Mouse (Mus musculus): ENCODE data around the gene Gm5901.
"Not testable (repeated sequence)": the region's sequence is repeated elsewhere in the genome, so short reads cannot be mapped to it uniquely, and the experiment has no call there.

Gm5901 gene

GRCm38 (mm10) chr7:105374866-105375265, at the start of gene Gm5901:
TSS of gene Gm5901 (plus strand) at chr7:105375038.
- Histone ChIP-seq H3K36me3 (ENCODE audit: control insufficient read depth, insufficient read depth, low read length, poor library complexity, severe bottlenecking) (peaks cover 6% of the 10 kb centered on the region), H3K27me3 (ENCODE audit: control insufficient read depth, insufficient read depth, low read length, poor library complexity, severe bottlenecking) (no peaks in the 10 kb centered on the region)
- DNase-seq (ENCODE audit: low read depth, low spot score), result no peak

- Histone ChIP-seq H3K27me3 (ENCODE audit: control insufficient read depth, insufficient read depth, low read length, poor library complexity, severe bottlenecking) (no peaks in the 10 kb centered on the region), H3K36me3 (ENCODE audit: control insufficient read depth, insufficient read depth, low read length, poor library complexity, severe bottlenecking) (no peaks in the 10 kb centered on the region)
- no peak for DNase-seq (ENCODE audit: low read depth, low spot score)
Measured at GRCm38 (mm10) chr7:105325302-105325701, 49.5 kb upstream of the Gm5901 start.

DNA sequence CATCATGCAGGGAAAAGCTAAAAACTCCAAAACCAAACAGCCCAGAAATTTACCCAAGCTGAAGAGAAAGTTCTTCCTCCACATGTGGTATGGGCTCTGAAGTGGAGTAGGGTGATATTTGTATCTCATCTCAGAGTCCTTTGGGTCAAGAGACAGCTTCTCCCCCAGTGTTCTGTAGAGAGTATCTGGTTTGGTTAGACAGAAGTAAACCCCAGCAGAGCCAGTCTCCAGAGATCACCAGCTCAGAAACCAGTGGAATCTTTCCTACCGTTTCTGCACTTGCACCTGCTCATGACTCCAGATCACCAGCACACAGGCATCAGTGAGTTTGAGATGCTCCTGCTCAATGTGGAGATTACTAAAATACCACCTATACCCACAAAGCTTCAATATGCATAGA, 40.8 kb upstream of the Gm5901 start, which contains the start of gene Olfr690:
Olfr690 (minus strand) TSS at position 101 of the 400 bp plus-strand sequence.
- no peaks in the 10 kb centered on the region for H3K27me3 ChIP-seq (ENCODE audit: control insufficient read depth, insufficient read depth, low read length, poor library complexity, severe bottlenecking)
- H3K36me3 ChIP-seq (ENCODE audit: control insufficient read depth, insufficient read depth, low read length, poor library complexity, severe bottlenecking), result no peaks in the 10 kb centered on the region
- DNase-seq (ENCODE audit: low read depth, low spot score), result no peak

DNA sequence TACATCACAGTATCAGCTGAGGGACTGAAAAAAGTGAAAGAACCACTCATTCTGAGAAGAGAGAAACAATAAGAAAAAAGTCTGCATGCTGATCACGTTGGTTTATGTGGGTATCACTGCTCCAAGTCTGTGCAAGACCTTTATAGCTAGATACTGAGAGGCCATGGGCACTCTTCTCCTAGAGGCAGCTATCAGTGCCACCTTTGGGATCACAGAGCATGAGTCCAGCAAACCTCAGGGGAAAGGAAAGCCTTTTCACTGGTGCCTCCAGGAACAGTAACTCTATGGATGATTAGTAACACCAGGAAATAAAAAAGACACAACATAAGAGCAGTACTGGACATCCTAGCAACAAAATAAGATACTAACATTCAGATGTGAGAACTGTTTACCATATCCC, 32.7 kb upstream of the Gm5901 start, which contains the start of gene Olfr691:
Olfr691 (minus strand) TSS at position 101 of the 400 bp plus-strand sequence.
- Histone ChIP-seq H3K36me3 (ENCODE audit: control insufficient read depth, insufficient read depth, low read length, poor library complexity, severe bottlenecking) (no peaks in the 10 kb centered on the region), H3K27me3 (ENCODE audit: control insufficient read depth, insufficient read depth, low read length, poor library complexity, severe bottlenecking) (no peaks in the 10 kb centered on the region)
- no peak for DNase-seq (ENCODE audit: low read depth, low spot score)

DNA sequence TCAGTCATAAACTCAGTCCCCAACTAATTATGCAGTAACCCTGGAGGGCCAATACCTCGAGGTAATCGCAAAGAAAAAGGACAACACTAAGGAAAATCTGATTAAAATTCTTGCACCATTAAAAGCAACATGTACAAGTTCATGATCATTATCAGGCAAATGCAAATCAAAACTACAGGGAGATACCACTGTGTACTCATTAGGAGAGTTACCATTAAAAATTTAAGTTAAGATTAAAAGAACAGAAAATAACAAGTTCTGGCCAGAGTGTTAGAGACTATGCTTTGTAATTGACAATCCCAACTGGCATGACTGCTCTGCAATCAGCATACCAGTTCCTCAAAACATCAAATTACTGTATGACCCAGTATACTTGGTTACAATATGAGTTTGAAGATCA, 32.1 kb upstream of the Gm5901 start:
- Histone ChIP-seq H3K36me3 (ENCODE audit: control insufficient read depth, insufficient read depth, low read length, poor library complexity, severe bottlenecking) (no peaks in the 10 kb centered on the region), H3K27me3 (ENCODE audit: control insufficient read depth, insufficient read depth, low read length, poor library complexity, severe bottlenecking) (no peaks in the 10 kb centered on the region)
- DNase-seq (ENCODE audit: low read depth, low spot score), result no peak

- not testable (repeated sequence) for H3K36me3 ChIP-seq (ENCODE audit: control insufficient read depth, insufficient read depth, low read length, poor library complexity, severe bottlenecking); H3K27me3 ChIP-seq (ENCODE audit: control insufficient read depth, insufficient read depth, low read length, poor library complexity, severe bottlenecking); DNase-seq (ENCODE audit: low read depth, low spot score)
Measured at GRCm38 (mm10) chr7:105356064-105356463, 18.8 kb upstream of the Gm5901 start.

DNA sequence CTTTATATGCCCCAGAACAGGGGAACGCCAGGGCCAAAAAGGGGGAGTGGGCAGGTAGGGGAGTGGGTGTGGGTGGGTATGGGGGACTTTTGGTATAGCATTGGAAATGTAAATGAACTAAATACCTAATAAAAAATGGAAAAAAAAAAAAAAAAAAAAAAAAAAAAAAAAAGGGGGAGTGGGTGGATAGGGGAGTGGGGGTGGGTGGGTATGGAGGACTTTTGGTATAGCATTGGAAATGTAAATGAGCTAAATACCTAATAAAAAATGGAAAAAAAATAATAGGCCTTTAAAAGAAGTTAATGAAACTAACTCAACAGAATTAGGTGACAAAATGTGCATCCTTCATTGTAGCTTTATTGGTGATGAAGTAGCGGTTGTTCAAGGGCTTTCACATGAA, 18.4 kb upstream of the Gm5901 start:
- DNase-seq (ENCODE audit: low read depth, low spot score); H3K27me3 ChIP-seq (ENCODE audit: control insufficient read depth, insufficient read depth, low read length, poor library complexity, severe bottlenecking); H3K36me3 ChIP-seq (ENCODE audit: control insufficient read depth, insufficient read depth, low read length, poor library complexity, severe bottlenecking): not testable (repeated sequence)

GRCm38 (mm10) chr7:105361713-105362112, 13.1 kb upstream of the Gm5901 start:
- DNase-seq (ENCODE audit: low read depth, low spot score), result no peak

GRCm38 (mm10) chr7:105367268-105367667, 7.6 kb upstream of the Gm5901 start:
- H3K27me3 ChIP-seq (ENCODE audit: control insufficient read depth, insufficient read depth, low read length, poor library complexity, severe bottlenecking), result no peaks in the 10 kb centered on the region
- DNase-seq (ENCODE audit: low read depth, low spot score), result no peak

More at GRCm38 (mm10) chr7:105361713-105362112, 13.1 kb upstream of the Gm5901 start:
- no peaks in the 10 kb centered on the region for H3K27me3 ChIP-seq (ENCODE audit: control insufficient read depth, insufficient read depth, low read length, poor library complexity, severe bottlenecking)
- H3K36me3 ChIP-seq (ENCODE audit: control insufficient read depth, insufficient read depth, low read length, poor library complexity, severe bottlenecking), result no peaks in the 10 kb centered on the region

GRCm38 (mm10) chr7:105367930-105368329, 6.9 kb upstream of the Gm5901 start, which contains the start of gene Olfr692:
TSS of gene Olfr692 (plus strand) at chr7:105368230.
- Histone ChIP-seq H3K27me3 (ENCODE audit: control insufficient read depth, insufficient read depth, low read length, poor library complexity, severe bottlenecking) (no peaks in the 10 kb centered on the region), H3K36me3 (ENCODE audit: control insufficient read depth, insufficient read depth, low read length, poor library complexity, severe bottlenecking) (no peaks in the 10 kb centered on the region)
- DNase-seq (ENCODE audit: low read depth, low spot score), result no peak

More at GRCm38 (mm10) chr7:105367268-105367667, 7.6 kb upstream of the Gm5901 start:
- H3K36me3 ChIP-seq (ENCODE audit: control insufficient read depth, insufficient read depth, low read length, poor library complexity, severe bottlenecking), result no peaks in the 10 kb centered on the region

DNA sequence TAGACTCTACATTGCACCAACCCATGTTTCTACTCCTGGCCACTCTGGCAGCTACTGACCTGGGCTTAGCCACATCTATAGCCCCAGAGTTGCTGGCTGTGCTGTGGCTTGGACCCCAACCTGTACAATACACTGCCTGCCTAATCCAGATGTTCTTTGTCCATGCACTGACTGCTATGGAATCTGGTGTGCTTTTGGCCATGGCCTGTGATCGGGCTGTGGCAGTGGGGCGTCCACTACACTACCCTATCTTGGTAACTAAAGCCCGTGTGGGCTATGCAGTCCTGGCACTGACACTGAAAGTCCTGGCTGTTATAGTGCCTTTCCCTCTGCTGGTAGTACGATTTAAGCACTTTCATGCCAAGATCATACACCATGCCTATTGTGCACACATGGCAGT, 6.3 kb upstream of the Gm5901 start:
- Histone ChIP-seq H3K36me3 (ENCODE audit: control insufficient read depth, insufficient read depth, low read length, poor library complexity, severe bottlenecking) (no peaks in the 10 kb centered on the region), H3K27me3 (ENCODE audit: control insufficient read depth, insufficient read depth, low read length, poor library complexity, severe bottlenecking) (no peaks in the 10 kb centered on the region)

DNA sequence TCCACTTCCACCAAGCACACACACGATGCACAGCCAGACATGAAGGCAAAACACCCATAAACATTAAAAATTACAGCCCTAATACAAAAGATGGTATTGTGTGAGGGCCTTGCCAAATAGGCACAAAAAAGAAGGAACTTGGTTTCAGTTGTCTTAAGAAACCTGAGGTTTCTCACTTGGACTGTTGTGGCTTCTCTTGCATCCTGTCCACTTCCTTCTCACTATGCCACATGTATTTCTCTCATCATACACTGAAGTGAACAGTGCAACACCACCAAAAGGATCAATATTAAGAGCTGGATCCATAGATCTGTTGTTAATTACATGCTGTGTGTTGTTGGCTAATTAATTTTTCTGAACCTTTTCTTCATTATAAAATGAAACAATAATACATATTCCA, 1.9 kb upstream of the Gm5901 start:
- Histone ChIP-seq H3K36me3 (ENCODE audit: control insufficient read depth, insufficient read depth, low read length, poor library complexity, severe bottlenecking) (peaks cover 1% of the 10 kb centered on the region; the same call in 1 of the 2 replicates), H3K27me3 (ENCODE audit: control insufficient read depth, insufficient read depth, low read length, poor library complexity, severe bottlenecking) (no peaks in the 10 kb centered on the region)
- peak; percentile 45 for DNase-seq (ENCODE audit: low read depth, low spot score)

More for the DNA sequence above, 6.3 kb upstream of the Gm5901 start:
- no peak for DNase-seq (ENCODE audit: low read depth, low spot score)

GRCm38 (mm10) chr7:105373509-105373908, 1.3 kb upstream of the Gm5901 start:
- no peak for DNase-seq (ENCODE audit: low read depth, low spot score)
- Histone ChIP-seq H3K27me3 (ENCODE audit: control insufficient read depth, insufficient read depth, low read length, poor library complexity, severe bottlenecking) (no peaks in the 10 kb centered on the region), H3K36me3 (ENCODE audit: control insufficient read depth, insufficient read depth, low read length, poor library complexity, severe bottlenecking) (peaks cover 1% of the 10 kb centered on the region; the same call in 1 of the 2 replicates)

GRCm38 (mm10) chr7:105373976-105374375, 862 bp upstream of the Gm5901 start:
- H3K27me3 ChIP-seq (ENCODE audit: control insufficient read depth, insufficient read depth, low read length, poor library complexity, severe bottlenecking), result no peaks in the 10 kb centered on the region
- peaks cover 4% of the 10 kb centered on the region for H3K36me3 ChIP-seq (ENCODE audit: control insufficient read depth, insufficient read depth, low read length, poor library complexity, severe bottlenecking)

GRCm38 (mm10) chr7:105380329-105380728, 5.5 kb downstream of the Gm5901 start:
- no peak for DNase-seq (ENCODE audit: low read depth, low spot score)

More at GRCm38 (mm10) chr7:105373976-105374375, 862 bp upstream of the Gm5901 start:
- DNase-seq (ENCODE audit: low read depth, low spot score), result no peak

GRCm38 (mm10) chr7:105387696-105388095, 12.9 kb downstream of the Gm5901 start:
- DNase-seq (ENCODE audit: low read depth, low spot score), result no peak

More at GRCm38 (mm10) chr7:105380329-105380728, 5.5 kb downstream of the Gm5901 start:
- H3K36me3 ChIP-seq (ENCODE audit: control insufficient read depth, insufficient read depth, low read length, poor library complexity, severe bottlenecking), result peaks cover 18% of the 10 kb centered on the region
- no peaks in the 10 kb centered on the region for H3K27me3 ChIP-seq (ENCODE audit: control insufficient read depth, insufficient read depth, low read length, poor library complexity, severe bottlenecking)

More at GRCm38 (mm10) chr7:105387696-105388095, 12.9 kb downstream of the Gm5901 start:
- Histone ChIP-seq H3K27me3 (ENCODE audit: control insufficient read depth, insufficient read depth, low read length, poor library complexity, severe bottlenecking) (no peaks in the 10 kb centered on the region), H3K36me3 (ENCODE audit: control insufficient read depth, insufficient read depth, low read length, poor library complexity, severe bottlenecking) (peaks cover 8% of the 10 kb centered on the region)

All from splenic B cell, adult 2 months (primary cell).